Mouse (Mus musculus): Measurements from ENCODE around the gene Aplp2. TPM values are rescaled to one million over a fixed set of nuclear protein-coding genes. Genes with fewer than 3 reads are reported as not detected.
A peak's percentile ranks its signal among the peaks of the same experiment; 100 is the strongest.

Gene Aplp2
- total RNA-seq, 2 experiments from 2014 or later: 676 to 807 TPM

DNA sequence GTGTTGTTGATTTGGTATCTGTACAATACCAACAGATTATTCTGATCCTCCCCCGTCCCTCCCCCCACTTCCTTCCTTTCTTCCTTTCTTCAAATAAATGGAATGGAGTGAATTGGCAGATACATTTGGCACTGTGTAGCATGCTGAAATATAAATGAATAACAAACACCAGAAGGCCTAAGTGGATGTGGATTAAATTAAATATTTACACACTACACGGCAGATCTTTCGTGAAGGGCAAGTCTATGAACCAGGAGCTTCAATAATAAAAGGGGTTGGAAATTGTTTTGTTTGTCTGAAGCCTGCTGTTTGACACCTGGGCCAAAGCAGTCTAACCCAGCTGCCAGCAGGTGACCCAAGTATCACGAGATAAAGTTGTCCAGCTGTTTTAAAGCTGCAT lies 23.4 kb upstream of the Aplp2 start:
- no peak for DNase-seq (ENCODE audit: low spot score in 2 of 2)

- no peak for DNase-seq (ENCODE audit: low spot score in 2 of 2)
Observed at GRCm38 (mm10) chr9:31226541-31226940, 14.9 kb upstream of the Aplp2 start.

DNA sequence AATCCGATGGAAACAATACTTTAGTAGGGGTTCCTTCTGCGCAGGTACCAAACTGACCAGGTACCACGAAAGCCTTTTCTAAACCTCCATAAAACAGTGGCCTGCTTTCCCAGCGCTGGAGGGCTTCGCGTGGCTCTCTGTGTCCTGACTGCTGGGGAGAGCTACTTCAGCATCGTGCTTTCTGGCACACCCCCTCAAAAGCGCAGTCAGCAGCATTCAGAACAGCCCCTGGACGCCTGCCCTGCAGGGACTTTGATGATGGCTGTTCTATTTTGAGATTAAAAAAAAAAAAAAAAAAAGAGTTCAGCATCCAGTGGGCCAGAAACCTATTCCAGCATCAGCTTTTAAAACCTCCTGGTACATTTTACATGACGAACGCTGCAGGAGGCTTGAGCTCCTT lies 14.2 kb upstream of the Aplp2 start:
- DNase-seq (ENCODE audit: low spot score in 2 of 2): no peak

GRCm38 (mm10) chr9:31223475-31223874 lies 11.9 kb upstream of the Aplp2 start:
- no peak for DNase-seq (ENCODE audit: low spot score in 2 of 2)

DNA sequence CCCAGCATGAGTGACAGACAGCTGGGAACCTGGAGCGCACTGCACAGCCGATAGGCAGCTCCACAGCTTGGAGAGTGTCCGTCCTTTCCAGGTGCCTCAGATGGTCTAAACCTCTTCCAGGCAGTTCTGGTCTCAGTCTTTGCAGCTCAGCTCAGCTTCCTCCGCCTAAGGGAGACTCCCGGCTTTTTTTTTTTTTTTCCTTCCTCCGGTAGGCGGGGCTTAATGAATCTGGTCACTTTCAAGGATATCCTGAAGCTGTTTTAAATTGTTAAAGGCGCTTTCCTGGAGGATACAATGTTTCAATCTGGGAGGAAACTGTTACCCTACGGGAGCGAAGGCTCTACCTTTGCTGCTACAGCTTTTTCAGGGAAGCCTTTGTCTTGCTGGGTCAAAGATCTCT lies 9.6 kb upstream of the Aplp2 start:
- DNase-seq (ENCODE audit: low spot score in 2 of 2): no peak

DNA sequence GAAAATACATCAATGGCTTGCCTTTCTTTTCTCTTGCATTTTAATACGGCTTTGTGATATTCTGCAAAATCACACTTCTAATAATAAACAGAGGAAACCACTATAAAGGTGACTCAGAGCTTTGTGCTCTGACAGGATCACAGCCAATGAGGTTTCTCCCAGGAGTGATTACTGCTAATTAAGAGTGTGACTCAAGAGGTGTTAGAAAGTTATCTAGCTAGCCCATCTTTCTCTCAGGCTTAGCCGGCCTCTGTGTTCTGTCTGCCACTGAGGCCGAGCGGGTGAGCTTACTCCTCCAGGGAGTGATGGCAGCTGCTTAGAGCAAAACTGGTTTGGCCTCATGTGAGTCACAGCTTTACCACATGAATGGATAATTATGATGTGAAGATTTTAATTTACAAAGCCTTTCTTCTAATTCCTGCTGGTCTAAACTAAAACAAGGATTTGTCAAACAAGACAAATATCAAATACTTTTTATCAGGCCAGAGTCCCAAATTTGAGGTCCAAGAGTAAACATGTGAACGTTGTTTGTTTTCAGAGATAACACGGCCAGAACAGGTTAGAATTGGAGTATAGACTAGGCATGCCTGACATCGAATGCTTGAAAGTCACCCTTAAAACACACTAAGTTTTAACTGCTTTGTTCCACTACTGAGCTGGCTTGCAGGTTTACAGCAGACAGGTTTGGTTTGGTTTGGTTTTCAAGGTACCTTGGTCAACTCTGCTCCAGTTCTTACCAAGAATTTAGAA lies 6.2 kb upstream of the Aplp2 start:
- DNase-seq (ENCODE audit: low spot score in 2 of 2): no peak

GRCm38 (mm10) chr9:31212500-31213008 lies 939 bp upstream of the Aplp2 start:
- DNase-seq (ENCODE audit: low spot score in 2 of 2): no peak

GRCm38 (mm10) chr9:31210749-31211689 lies 596 bp downstream of the Aplp2 start:
- DNase-seq (ENCODE audit: low spot score in 2 of 2): peak; percentile 51 to 56

- DNase-seq (ENCODE audit: low spot score in 2 of 2): no peak
Observed at GRCm38 (mm10) chr9:31210163-31210562, 1.5 kb downstream of the Aplp2 start.

DNA sequence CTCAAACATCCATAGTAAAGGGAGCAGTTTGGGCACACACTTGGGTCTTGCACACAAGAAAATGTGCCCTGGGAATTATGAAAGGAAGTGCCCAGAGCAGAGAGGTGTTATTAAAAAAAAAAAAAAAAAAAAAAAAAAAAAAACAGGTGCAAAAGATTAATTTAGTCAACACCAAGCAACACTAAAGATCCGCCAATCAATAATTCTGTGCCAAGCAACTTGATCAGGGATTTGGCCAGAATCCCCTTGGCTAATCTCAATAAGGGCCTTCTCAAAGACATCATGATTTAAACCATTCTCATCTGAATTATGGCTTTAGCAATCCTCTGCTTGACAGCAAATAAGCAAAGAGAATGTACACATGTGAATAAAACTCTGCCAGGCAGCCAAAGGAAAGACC lies 2.1 kb downstream of the Aplp2 start:
- no peak for DNase-seq (ENCODE audit: low spot score in 2 of 2)

GRCm38 (mm10) chr9:31207732-31208131 lies 3.9 kb downstream of the Aplp2 start:
- no peak for DNase-seq (ENCODE audit: low spot score in 2 of 2)

GRCm38 (mm10) chr9:31204722-31205121 lies 6.9 kb downstream of the Aplp2 start:
- DNase-seq (ENCODE audit: low spot score in 2 of 2): no peak

DNA sequence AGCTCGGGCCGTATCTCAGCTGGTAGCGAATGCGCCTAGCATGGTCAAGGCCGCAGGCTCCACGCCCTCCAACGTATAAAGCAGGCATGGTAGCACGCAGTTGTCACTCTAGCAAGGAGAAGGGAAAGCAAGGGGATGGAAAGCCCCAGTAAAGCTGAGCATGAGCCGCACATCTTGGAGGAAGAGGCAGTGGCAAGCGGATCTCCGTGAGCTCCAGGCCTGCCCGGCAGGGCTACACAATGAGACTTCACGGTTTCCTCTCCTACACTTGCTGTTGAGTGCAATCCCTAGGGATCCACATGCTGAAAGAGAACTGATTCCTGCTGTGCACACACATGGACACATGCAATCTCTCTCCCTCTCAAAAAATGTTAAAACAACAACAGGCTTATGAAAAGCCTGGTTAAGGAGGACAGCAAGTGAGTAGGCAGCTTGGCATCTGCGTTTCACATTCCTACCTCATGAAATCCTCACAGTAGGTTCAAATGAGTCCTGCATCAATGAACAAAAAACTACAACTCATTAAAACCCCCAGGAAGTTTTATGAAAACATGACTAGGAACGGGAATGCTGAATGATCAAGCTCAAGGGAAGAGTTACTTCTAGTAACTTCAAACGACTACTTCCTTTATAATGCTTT lies 7.9 kb downstream of the Aplp2 start:
- DNase-seq (ENCODE audit: low spot score in 2 of 2): no peak

GRCm38 (mm10) chr9:31203068-31203467 lies 8.5 kb downstream of the Aplp2 start:
- DNase-seq (ENCODE audit: low spot score in 2 of 2): no peak

DNA sequence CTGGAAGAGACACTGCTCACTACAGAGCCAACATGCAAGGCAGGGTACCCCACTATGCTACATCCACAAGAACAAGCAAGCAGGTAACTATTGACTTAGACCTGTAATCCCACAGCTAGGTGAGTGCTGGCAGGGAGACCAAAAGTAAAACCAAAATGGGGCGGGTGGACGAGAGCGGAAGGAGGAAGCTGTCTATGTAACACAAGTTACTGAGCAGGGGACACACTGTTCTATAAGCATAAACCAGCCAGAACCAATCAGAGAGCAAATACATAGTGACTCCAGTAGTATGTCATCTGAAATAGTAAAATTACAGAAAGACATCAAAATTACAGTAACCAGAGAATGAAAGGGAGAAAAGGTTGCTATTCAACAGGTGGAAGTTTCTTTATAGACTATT lies 13.0 kb downstream of the Aplp2 start:
- no peak for DNase-seq (ENCODE audit: low spot score in 2 of 2)

GRCm38 (mm10) chr9:31197782-31198181 lies 13.8 kb downstream of the Aplp2 start:
- no peak for DNase-seq (ENCODE audit: low spot score in 2 of 2)

- DNase-seq (ENCODE audit: low spot score in 2 of 2): no peak
Observed at GRCm38 (mm10) chr9:31196742-31197141, 14.9 kb downstream of the Aplp2 start.

DNA sequence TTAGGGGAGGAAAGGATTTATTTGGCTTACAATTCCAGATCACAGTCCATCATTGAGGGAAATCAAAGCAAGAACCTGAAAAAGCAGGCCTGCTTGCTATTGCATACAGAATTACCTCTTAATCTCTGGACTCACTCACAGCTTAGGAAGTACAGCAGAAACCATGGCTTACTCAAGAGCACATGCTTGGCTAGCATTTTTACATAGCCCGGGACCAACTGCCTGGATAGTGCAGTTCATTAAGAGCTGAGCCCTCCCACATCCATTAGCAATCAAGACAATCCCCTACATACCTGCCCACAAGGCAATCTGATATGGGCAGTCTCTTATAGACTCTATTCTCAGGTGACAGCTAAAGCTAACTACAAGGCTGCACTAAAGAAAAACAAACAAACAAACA lies 16.0 kb downstream of the Aplp2 start:
- DNase-seq (ENCODE audit: low spot score in 2 of 2): no peak

- no peak for DNase-seq (ENCODE audit: low spot score in 2 of 2)
Observed at GRCm38 (mm10) chr9:31192378-31192777, 19.2 kb downstream of the Aplp2 start.

DNA sequence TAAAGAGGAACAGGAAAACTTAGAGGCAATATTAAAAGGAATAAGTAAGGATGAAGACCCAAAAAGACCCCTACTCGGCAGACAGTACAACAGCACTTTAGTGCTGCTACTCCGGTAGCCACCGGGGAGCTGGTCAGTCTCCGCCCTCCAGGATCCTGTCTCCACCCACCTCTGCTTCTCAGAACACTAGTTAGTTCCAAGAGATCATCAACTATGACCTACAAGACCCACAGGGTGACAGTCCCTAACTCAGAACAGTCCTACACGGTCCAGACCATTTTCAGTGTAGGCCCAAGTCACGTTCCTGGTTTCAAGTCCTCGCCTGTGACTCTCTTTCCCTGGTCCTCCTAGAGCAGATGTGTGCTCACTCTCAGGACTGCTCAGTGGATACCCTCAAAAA lies 20.1 kb downstream of the Aplp2 start:
- DNase-seq (ENCODE audit: low spot score in 2 of 2): no peak

DNA sequence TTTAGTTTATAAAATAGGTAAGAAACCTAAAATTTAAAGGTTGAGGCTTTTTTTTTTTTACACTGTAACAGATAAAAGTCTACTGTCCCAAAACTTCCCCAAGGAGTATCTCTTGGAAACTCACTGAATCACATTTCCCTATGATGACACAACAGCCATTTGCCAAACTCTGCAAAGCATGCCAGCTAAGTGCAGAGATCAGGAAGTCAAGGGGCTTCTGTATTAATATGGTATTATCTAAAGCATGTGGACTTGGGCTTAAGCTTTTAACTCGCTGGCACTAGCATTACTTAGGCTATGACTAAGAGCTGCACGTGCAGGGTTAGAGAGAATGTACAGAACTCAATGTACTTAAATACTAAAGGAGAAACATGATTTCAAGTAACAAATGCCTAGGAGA lies 22.4 kb downstream of the Aplp2 start:
- no peak for DNase-seq (ENCODE audit: low spot score in 2 of 2)

DNA sequence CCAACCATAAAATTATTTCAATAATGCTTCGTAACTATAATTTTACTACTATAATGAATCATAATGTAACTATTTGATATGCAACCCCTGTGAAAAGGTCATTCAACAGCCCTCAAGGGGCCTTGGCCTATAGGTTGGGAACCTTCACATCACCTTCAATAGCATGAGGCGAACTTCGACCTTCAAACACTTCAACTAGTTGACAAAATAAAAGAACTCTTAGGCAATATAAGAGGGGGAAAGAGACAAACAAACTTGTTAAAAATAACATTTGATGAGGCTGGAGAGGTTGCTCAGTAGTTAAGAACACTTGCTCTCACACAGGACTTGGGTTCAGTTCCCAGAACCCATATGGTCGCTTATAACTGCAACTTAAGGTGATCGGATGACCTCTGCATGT lies 27.2 kb downstream of the Aplp2 start:
- DNase-seq (ENCODE audit: low spot score in 2 of 2): no peak

Data from adrenal gland, adult 18-20 months (tissue).